Mouse (Mus musculus) embryonic fibroblast, embryonic 13.5 days (primary cell): Measurements from ENCODE around the gene Nt5e. TPM values are rescaled to one million over a fixed set of nuclear protein-coding genes. Genes with fewer than 3 reads are reported as not detected.

ENCODE experiments used
- H3K27ac ChIP-seq: 2 replicates; pipeline ENCODE4 v1.5.1; 2012; ENCODE audit warnings: low read length, control low read depth, inconsistent platforms; ENCODE audit not compliant: insufficient read depth
- H3K4me1 ChIP-seq: 2 replicates; pipeline ENCODE4 v1.6.1; 2011; ENCODE audit warnings: low read length; ENCODE audit not compliant: control insufficient read depth, insufficient read depth
- H3K4me3 ChIP-seq: 2 replicates; pipeline ENCODE4 v1.5.1; 2011; ENCODE audit warnings: mild to moderate bottlenecking, control low read depth, low read length; ENCODE audit not compliant: insufficient read depth
- CTCF ChIP-seq: IDR thresholded peaks from 2 replicates; pipeline ENCODE4 v1.5.1; 2011; ENCODE audit warnings: mild to moderate bottlenecking, control low read depth, low read length, moderate library complexity, borderline replicate concordance; ENCODE audit not compliant: insufficient read depth
- POLR2A ChIP-seq: IDR thresholded peaks from 2 replicates; pipeline ENCODE4 v1.6.1; 2011; ENCODE audit warnings: low read depth, mild to moderate bottlenecking, control low read depth, low read length, moderate library complexity
- polyA plus RNA-seq: library from polyadenylated mRNA; stranded (reverse); fragments of >200 nt; gene quantifications from 2 replicates; pipeline ENCODE4 v1.2.4, GENCODE M21; 2011; ENCODE audit warnings: low read depth; ENCODE audit not compliant: missing spikeins, insufficient read length

Gene Nt5e
- polyA plus RNA-seq, 1 experiment, result 4.0 TPM

GRCm38 (mm10) chr9:88307019-88307618, 19.9 kb upstream of the Nt5e start:
- H3K4me3 ChIP-seq, result no peak overlapping the region
- H3K4me1 ChIP-seq, result no peaks in the 10 kb centered on the region
- no peak overlapping the region for H3K27ac ChIP-seq
- TF ChIP-seq POLR2A (no peak), CTCF (no peak)

DNA sequence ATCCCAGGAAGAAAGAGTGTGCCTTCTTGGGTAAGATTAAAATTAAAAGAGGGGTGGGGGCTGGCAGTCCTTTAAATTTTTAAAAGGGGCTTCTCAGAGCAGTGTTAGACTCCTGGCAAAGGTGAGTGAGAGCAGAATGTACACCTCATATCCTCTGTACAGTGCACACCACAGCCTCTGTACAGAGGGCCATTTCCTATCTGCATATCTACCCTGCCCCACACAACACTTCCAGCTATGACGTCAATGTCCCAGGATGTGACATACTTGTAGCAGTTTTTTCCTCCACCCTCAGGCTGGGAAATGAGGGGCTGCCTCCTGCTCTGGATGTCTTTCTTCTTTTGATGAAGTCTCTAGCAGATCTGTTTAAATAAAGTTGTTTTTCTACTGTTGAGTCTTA, 17.9 kb upstream of the Nt5e start:
- Histone ChIP-seq H3K4me3 (no peak overlapping the region), H3K4me1 (no peaks in the 10 kb centered on the region), H3K27ac (no peak overlapping the region)
- no peak for TF ChIP-seq CTCF

DNA sequence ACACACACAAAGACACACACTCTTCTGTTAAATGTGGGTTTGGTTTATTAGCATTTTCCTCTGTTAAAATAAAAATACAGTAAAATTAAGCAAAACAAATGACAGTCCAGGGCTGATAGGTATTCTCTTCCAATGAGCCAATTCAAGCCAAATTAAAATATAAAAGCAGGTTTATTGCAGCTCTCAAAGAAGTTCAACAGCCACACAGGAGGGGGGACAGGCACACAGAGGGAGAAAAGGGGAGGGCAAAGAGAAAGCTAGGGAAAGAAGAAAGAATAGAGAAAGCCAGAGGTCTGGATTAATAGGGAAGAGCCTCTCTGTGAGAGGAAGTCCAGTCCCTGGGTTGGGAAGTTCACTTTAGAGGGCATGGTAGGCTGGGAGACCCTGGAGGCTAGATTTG, 7.8 kb upstream of the Nt5e start:
- H3K4me3 ChIP-seq, result no peak overlapping the region
- H3K4me1 ChIP-seq, result no peaks in the 10 kb centered on the region
- TF ChIP-seq POLR2A (no peak), CTCF (no peak)
- H3K27ac ChIP-seq, result no peak overlapping the region

DNA sequence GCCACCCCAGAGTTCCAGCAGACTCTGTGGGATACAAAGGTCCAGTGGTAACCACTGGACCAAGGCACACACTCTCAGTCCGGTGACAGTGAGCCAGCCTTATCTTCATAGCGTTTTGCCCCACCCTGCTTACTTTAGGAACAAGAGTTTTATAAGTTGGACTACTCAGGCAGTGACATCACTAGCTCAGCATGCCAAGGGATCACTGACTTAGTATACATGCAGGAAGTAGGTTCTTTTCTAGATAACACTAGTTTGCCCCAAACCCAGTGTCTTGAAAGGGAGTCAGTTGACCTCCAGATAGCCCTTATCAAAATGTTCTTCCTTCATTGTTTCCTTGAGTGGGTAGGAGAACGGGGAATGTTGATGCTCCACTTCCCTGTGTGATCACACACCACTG, 2.4 kb upstream of the Nt5e start:
- no peaks in the 10 kb centered on the region; the same call in 1 of the 2 replicates for H3K4me1 ChIP-seq
- H3K27ac ChIP-seq, result no peak overlapping the region
- no peak overlapping the region for H3K4me3 ChIP-seq
- TF ChIP-seq CTCF, result no peak

DNA sequence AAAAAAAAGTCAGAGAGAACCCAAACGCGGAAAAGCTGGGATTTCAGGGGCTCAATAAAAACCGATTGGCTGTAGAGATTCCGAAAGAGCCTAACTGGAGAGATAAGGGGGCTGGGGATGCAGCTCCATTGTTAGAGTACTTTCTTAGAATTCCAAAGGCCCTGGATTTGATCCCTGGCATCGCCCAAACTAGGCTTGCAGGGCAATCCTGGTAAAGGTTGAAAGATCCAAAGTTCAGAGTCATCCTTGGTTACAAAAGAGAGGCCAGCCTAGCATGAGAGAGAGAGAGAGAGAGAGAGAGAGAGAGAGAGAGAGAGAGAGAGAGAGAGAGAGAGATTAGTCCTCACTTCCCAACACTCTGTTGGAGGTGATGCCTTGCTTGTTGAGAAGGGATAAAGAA, 1.7 kb downstream of the Nt5e start:
- TF ChIP-seq CTCF (no peak), POLR2A (no peak)
- H3K4me1 ChIP-seq, result no peaks in the 10 kb centered on the region; the same call in 1 of the 2 replicates
- H3K4me3 ChIP-seq, result no peak overlapping the region
- H3K27ac ChIP-seq, result no peak overlapping the region

DNA sequence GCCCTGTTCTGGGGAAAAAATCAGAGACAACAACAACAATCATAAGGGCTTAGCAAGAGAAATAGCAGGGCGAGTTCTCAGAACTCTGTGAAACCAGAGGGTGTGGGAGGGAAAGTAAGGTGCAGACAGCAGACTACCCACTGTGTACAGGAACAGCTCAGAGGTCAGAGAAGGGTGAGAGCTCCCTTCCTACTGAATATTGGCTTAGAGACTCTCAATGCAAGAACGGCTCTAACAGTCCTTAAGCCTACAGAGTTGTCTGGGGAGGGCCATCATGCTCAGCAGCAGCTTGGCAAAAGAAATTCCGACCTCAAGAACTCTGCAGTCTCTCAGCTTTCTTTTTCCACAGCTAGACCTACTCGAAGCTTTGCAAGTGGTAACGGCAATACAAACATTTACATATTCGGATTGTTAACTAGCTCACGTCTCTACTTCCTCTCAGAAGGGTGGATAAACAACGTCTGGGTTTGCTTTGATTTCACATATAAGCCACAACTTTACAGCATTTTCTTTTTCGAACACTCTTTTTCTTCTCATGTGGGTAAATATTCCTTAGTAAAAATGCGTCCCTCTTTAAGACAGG, 2.3 kb downstream of the Nt5e start:
- Histone ChIP-seq H3K4me3 (no peak overlapping the region), H3K4me1 (no peaks in the 10 kb centered on the region; the same call in 1 of the 2 replicates), H3K27ac (no peak overlapping the region)
- no peak for TF ChIP-seq CTCF
- no peak for TF ChIP-seq POLR2A

DNA sequence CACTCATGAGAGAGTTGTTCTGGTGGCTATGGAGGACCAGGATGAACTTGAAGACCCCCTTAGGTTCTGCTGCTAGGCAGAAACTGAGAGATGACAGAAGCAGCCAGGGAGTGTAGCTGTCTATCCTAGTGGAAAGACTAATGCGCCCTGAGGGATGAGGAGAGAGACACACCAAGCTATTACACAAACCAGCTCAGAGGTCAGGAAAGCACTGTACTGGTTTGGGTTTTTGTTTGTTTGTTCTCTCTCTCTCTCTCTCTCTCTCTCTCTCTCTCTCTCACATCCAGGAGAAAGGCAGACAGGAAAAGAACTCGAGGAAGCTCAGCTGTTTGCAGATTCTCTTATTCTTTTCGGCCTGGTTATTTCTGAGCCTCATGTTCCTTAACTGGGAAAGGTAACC, 3.3 kb downstream of the Nt5e start:
- H3K4me1 ChIP-seq, result no peaks in the 10 kb centered on the region; the same call in 1 of the 2 replicates
- H3K4me3 ChIP-seq, result no peak overlapping the region
- H3K27ac ChIP-seq, result no peak overlapping the region
- TF ChIP-seq POLR2A (no peak), CTCF (no peak)

DNA sequence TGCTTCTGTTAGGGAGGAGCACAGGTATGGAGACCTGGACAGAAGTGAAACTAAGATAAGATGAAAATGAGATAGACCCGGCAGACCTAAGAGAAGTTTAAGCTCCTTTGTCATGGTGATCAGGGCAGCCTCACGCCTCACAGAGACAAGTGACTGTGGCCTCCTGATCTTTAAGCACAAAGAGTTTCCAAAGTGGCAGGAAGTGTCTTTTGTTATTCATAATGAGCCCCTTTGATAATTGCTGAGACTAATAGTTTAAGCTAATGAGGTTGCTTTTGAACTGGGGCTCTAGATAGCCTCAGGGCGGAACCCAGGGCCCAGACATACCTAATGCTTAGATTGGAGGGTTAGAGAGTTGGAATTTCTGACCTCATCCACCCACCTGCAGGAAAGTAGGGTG, 5.5 kb downstream of the Nt5e start:
- TF ChIP-seq POLR2A, result no peak
- no peak for TF ChIP-seq CTCF
- no peaks in the 10 kb centered on the region for H3K4me1 ChIP-seq
- H3K27ac ChIP-seq, result no peak overlapping the region
- H3K4me3 ChIP-seq, result no peak overlapping the region

GRCm38 (mm10) chr9:88335839-88336238, 8.8 kb downstream of the Nt5e start:
- H3K4me1 ChIP-seq, result no peaks in the 10 kb centered on the region
- H3K4me3 ChIP-seq, result no peak overlapping the region
- H3K27ac ChIP-seq, result no peak overlapping the region
- TF ChIP-seq CTCF, result no peak
- no peak for TF ChIP-seq POLR2A

DNA sequence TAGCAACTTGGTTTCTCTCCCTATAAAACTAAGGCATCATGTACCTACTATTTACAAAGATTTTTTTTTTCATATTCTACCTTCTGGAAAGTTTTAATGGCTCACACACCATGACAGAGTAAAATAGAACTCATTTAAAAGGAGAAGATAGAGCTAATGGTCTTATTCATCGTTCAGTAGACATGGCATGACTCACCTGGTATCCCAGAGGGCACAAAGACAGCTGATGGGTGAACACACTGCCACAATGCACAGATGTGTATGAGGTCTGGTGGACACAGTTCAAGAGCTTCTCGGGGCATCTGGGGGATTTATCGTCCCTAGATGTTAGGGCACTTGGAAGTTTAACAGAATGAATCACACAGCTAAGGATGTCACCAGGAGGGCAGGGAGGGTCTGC, 13.8 kb downstream of the Nt5e start:
- H3K4me3 ChIP-seq, result no peak overlapping the region
- H3K4me1 ChIP-seq, result no peaks in the 10 kb centered on the region
- no peak overlapping the region for H3K27ac ChIP-seq
- TF ChIP-seq POLR2A (no peak), CTCF (no peak)
